Mouse (Mus musculus): ENCODE measurements around the gene Xndc1. TPM values are rescaled to one million over a fixed set of nuclear protein-coding genes. Genes with fewer than 3 reads are reported as not detected.
"Not testable (repeated sequence)": the region's sequence is repeated elsewhere in the genome, so short reads cannot be mapped to it uniquely, and the experiment has no call there.

Gene Xndc1
- 17.7 and 21.6 TPM in 2 replicates for polyA plus RNA-seq (2015; fragmentation: Nextera tagmentation; extraction: Ambion mirVana)

DNA sequence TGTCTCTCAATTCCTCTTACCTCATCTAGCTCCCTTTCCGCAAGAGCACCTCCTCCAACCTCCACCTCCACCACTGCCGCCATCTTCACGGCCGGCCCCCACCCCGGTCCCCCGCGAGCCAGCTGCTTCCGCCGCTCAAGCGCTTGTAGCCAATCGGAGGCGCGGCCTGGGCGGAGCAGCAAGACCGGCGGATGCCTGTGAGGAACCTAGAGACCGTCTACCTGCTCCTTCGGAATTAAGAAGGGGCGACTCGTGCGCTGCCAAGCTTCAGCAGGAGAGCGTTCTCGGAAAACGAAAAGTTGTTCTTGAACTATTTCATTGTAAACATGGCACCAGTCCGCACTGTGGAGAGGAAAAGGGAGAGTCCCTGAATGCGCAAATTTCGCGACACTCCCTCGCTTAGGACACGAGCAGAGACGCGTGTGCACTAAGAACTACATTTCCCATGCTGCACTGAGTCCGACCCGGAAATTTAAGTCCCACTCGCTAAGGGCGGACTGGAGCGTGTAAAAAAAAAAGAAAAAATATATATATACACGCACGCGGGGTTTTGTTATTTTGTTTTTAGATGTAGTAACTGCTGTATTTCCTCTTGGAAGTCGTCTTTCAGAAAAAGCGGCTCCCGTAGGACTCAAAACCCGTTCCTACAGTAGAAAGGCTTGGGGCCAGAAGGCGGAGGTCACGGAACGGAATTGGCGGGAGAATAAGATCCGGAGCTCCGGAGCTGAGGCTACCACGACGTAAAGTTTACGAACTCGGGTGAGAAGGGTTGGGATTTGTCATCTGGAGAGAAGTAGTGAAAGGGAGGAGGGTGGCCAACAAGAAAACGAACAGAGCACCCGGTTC, at the start of gene Xndc1, which contains the start of the genes Rnf121 and Xntrpc:
Gene Xndc1 (plus strand): TSS at position 466 of the 846 bp plus-strand sequence.
Gene Rnf121 (minus strand): TSS at position 424 of the 846 bp plus-strand sequence.
Gene Xntrpc (plus strand): TSS at position 668 of the 846 bp plus-strand sequence.
- H3K36me3 ChIP-seq (ENCODE audit: control insufficient read depth, insufficient read depth, low read length), result no peaks in the 10 kb centered on the region
- H3K9me3 ChIP-seq (ENCODE audit: control insufficient read depth, low read length), result no peaks in the 10 kb centered on the region
- ATAC-seq, result peak; percentile 97
- peak within 1 kb of the TSS; percentile 59 for H3K9ac ChIP-seq (ENCODE audit: low read depth, low read length)
- H3K4me2 ChIP-seq (ENCODE audit: low read depth, low read length), result peak within 1 kb of the TSS; percentile 61
- H3K4me3 ChIP-seq (ENCODE audit: low read length), result peak within 1 kb of the TSS; percentile 57
- no peaks in the 10 kb centered on the region for H3K27me3 ChIP-seq (replicated peaks; ENCODE audit: control insufficient read depth, insufficient read depth, low read length)
- peak within 1 kb of the TSS; percentile 73 for H3K27ac ChIP-seq (ENCODE audit: low read length)
- H3K4me1 ChIP-seq (ENCODE audit: control insufficient read depth, insufficient read depth, low read length), result peaks cover 20% of the 10 kb centered on the region
- under 1% methylated on average over 56 of the region's 56 CpGs for WGBS

GRCm38 (mm10) chr7:102016936-102017335, 48.4 kb upstream of the Xndc1 start:
- H3K4me2 ChIP-seq (ENCODE audit: low read depth, low read length), result no peak overlapping the region
- 82% methylated on average over 4 of the region's 4 CpGs for WGBS
- ATAC-seq, result no peak

DNA sequence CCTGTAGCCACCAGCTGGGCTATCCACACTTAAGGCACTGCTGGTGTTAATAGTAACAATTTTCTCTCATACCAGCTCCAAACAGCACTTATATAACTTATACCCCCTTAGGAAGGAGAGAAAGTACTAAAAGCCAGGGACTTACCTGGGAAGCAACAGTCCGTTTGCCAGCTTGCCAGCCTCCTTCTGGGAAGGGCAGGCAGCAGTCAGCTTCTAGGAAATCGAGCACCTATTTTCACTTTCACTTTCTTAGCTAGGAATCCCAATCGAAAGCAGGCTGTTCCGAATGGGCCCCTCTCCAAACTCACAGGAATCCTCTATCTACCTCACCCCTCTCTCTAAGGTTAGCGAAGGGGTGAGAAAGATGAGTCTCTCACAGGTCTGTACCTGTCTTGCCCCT, 47.9 kb upstream of the Xndc1 start:
- no peak overlapping the region for H3K27ac ChIP-seq (ENCODE audit: low read length)
- H3K9ac ChIP-seq (ENCODE audit: low read depth, low read length), result no peak overlapping the region
- no peak for ATAC-seq
- no peaks in the 10 kb centered on the region for H3K27me3 ChIP-seq (replicated peaks; ENCODE audit: control insufficient read depth, insufficient read depth, low read length)
- no peaks in the 10 kb centered on the region for H3K4me1 ChIP-seq (ENCODE audit: control insufficient read depth, insufficient read depth, low read length)
- peaks cover 28% of the 10 kb centered on the region for H3K36me3 ChIP-seq (ENCODE audit: control insufficient read depth, insufficient read depth, low read length)
- WGBS, result 77% methylated on average over 5 of the region's 5 CpGs
- H3K4me3 ChIP-seq (ENCODE audit: low read length), result no peak overlapping the region
- H3K9me3 ChIP-seq (ENCODE audit: control insufficient read depth, low read length), result no peaks in the 10 kb centered on the region
- no peak overlapping the region for H3K4me2 ChIP-seq (ENCODE audit: low read depth, low read length)

More at GRCm38 (mm10) chr7:102016936-102017335, 48.4 kb upstream of the Xndc1 start:
- Histone ChIP-seq H3K9ac (ENCODE audit: low read depth, low read length) (no peak overlapping the region), H3K4me3 (ENCODE audit: low read length) (no peak overlapping the region), H3K36me3 (ENCODE audit: control insufficient read depth, insufficient read depth, low read length) (peaks cover 31% of the 10 kb centered on the region), H3K4me1 (ENCODE audit: control insufficient read depth, insufficient read depth, low read length) (no peaks in the 10 kb centered on the region), H3K27ac (ENCODE audit: low read length) (no peak overlapping the region), H3K27me3 (replicated peaks; ENCODE audit: control insufficient read depth, insufficient read depth, low read length) (no peaks in the 10 kb centered on the region), H3K9me3 (ENCODE audit: control insufficient read depth, low read length) (no peaks in the 10 kb centered on the region)

DNA sequence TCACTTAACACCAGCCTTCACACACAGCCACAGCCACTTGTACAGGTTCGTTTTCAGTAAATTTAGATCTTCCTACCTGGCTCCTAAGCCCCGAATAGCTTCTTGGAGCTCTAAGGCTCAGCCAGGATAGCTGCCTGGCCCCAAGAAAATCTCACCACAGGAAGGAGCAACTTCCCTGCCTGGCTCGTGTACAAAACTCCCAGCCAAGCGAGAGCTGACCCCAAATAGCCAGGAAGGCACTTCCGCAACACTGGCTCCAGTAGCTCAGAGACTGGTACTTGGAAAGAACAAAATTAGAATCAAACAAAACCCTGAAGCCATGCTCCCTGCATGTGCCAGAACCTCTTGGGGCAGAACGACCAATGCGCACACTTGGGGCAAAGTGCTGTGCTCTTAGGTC, 47.3 kb upstream of the Xndc1 start:
- Histone ChIP-seq H3K27me3 (replicated peaks; ENCODE audit: control insufficient read depth, insufficient read depth, low read length) (no peaks in the 10 kb centered on the region), H3K9me3 (ENCODE audit: control insufficient read depth, low read length) (no peaks in the 10 kb centered on the region), H3K4me3 (ENCODE audit: low read length) (no peak overlapping the region), H3K9ac (ENCODE audit: low read depth, low read length) (no peak overlapping the region), H3K4me2 (ENCODE audit: low read depth, low read length) (no peak overlapping the region), H3K27ac (ENCODE audit: low read length) (no peak overlapping the region), H3K4me1 (ENCODE audit: control insufficient read depth, insufficient read depth, low read length) (no peaks in the 10 kb centered on the region), H3K36me3 (ENCODE audit: control insufficient read depth, insufficient read depth, low read length) (peaks cover 25% of the 10 kb centered on the region)
- ATAC-seq, result no peak
- 83% methylated on average over 7 of the region's 7 CpGs for WGBS

DNA sequence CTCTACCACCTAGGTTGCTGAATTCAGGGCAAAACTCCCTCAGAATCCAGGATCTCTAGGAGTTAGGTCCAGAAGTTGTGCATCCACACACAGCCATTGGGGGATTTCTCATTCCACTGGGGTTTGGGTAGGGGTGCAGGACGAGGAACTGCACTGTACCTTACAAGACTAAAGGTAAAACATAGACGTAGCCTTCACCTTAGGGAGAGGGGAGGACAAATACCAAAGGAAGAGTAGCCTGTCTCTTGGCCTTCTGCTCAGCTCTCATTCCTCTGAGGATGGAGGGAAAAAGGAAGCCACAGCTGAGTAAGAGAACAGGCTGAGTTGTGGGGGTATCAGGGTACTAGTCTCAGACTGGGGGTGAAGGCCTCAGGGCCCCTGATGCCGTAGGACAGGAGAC, 46.7 kb upstream of the Xndc1 start, which contains the start of gene Il18bp:
Gene Il18bp (minus strand): TSS at position 101 of the 400 bp plus-strand sequence.
- Histone ChIP-seq H3K27me3 (replicated peaks; ENCODE audit: control insufficient read depth, insufficient read depth, low read length) (no peaks in the 10 kb centered on the region), H3K27ac (ENCODE audit: low read length) (no peak within 1 kb of the TSS), H3K9ac (ENCODE audit: low read depth, low read length) (no peak within 1 kb of the TSS), H3K9me3 (ENCODE audit: control insufficient read depth, low read length) (no peaks in the 10 kb centered on the region), H3K4me2 (ENCODE audit: low read depth, low read length) (no peak within 1 kb of the TSS), H3K36me3 (ENCODE audit: control insufficient read depth, insufficient read depth, low read length) (peaks cover 24% of the 10 kb centered on the region), H3K4me3 (ENCODE audit: low read length) (no peak within 1 kb of the TSS), H3K4me1 (ENCODE audit: control insufficient read depth, insufficient read depth, low read length) (no peaks in the 10 kb centered on the region)
- no peak for ATAC-seq
- 88% methylated on average over 3 of the region's 3 CpGs for WGBS

DNA sequence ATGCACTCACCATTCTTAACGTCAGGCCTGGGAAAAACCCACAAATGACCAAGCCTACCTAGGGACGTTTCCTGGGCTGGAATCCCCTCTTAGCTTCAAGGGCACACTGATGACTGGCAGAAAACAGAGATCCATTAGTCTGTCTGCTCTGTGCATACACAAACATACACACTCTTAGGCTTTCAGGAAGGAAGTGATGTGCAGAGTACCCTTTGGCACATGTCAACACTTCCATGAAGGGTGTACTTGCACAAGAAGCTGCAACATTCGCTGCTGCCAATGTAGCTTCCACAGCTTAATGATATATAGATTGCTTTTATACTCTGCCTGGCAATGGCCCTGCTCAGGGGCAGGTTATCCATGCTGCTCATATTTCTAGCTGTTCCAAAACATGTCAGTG, 45.9 kb upstream of the Xndc1 start:
- no peak overlapping the region for H3K4me2 ChIP-seq (ENCODE audit: low read depth, low read length)
- H3K4me1 ChIP-seq (ENCODE audit: control insufficient read depth, insufficient read depth, low read length), result no peaks in the 10 kb centered on the region
- no peak for ATAC-seq
- no peaks in the 10 kb centered on the region for H3K9me3 ChIP-seq (ENCODE audit: control insufficient read depth, low read length)
- 60% methylated on average over 3 of the region's 3 CpGs for WGBS
- H3K36me3 ChIP-seq (ENCODE audit: control insufficient read depth, insufficient read depth, low read length), result peaks cover 25% of the 10 kb centered on the region
- H3K9ac ChIP-seq (ENCODE audit: low read depth, low read length), result no peak overlapping the region
- no peak overlapping the region for H3K4me3 ChIP-seq (ENCODE audit: low read length)
- H3K27ac ChIP-seq (ENCODE audit: low read length), result no peak overlapping the region
- no peaks in the 10 kb centered on the region for H3K27me3 ChIP-seq (replicated peaks; ENCODE audit: control insufficient read depth, insufficient read depth, low read length)

- not testable (repeated sequence) for H3K27ac ChIP-seq (ENCODE audit: low read length); H3K27me3 ChIP-seq (replicated peaks; ENCODE audit: control insufficient read depth, insufficient read depth, low read length); H3K4me2 ChIP-seq (ENCODE audit: low read depth, low read length); ATAC-seq; H3K4me1 ChIP-seq (ENCODE audit: control insufficient read depth, insufficient read depth, low read length); H3K9ac ChIP-seq (ENCODE audit: low read depth, low read length); H3K9me3 ChIP-seq (ENCODE audit: control insufficient read depth, low read length); H3K4me3 ChIP-seq (ENCODE audit: low read length)
- H3K36me3 ChIP-seq (ENCODE audit: control insufficient read depth, insufficient read depth, low read length), result peaks cover 18% of the 10 kb centered on the region
- WGBS, result 81% methylated on average over 2 of the region's 2 CpGs
These were observed 44.4 kb upstream of the Xndc1 start for GRCm38 (mm10) chr7:102020934-102021333.

- ATAC-seq, result no peak
- Histone ChIP-seq H3K4me2 (ENCODE audit: low read depth, low read length) (no peak overlapping the region), H3K27ac (ENCODE audit: low read length) (no peak overlapping the region), H3K9ac (ENCODE audit: low read depth, low read length) (no peak overlapping the region), H3K27me3 (replicated peaks; ENCODE audit: control insufficient read depth, insufficient read depth, low read length) (no peaks in the 10 kb centered on the region), H3K36me3 (ENCODE audit: control insufficient read depth, insufficient read depth, low read length) (peaks cover 22% of the 10 kb centered on the region), H3K9me3 (ENCODE audit: control insufficient read depth, low read length) (no peaks in the 10 kb centered on the region), H3K4me1 (ENCODE audit: control insufficient read depth, insufficient read depth, low read length) (no peaks in the 10 kb centered on the region), H3K4me3 (ENCODE audit: low read length) (no peak overlapping the region)
- WGBS, result 94% methylated on average over 9 of the region's 9 CpGs
These were observed 41.5 kb upstream of the Xndc1 start for GRCm38 (mm10) chr7:102023821-102024220.

DNA sequence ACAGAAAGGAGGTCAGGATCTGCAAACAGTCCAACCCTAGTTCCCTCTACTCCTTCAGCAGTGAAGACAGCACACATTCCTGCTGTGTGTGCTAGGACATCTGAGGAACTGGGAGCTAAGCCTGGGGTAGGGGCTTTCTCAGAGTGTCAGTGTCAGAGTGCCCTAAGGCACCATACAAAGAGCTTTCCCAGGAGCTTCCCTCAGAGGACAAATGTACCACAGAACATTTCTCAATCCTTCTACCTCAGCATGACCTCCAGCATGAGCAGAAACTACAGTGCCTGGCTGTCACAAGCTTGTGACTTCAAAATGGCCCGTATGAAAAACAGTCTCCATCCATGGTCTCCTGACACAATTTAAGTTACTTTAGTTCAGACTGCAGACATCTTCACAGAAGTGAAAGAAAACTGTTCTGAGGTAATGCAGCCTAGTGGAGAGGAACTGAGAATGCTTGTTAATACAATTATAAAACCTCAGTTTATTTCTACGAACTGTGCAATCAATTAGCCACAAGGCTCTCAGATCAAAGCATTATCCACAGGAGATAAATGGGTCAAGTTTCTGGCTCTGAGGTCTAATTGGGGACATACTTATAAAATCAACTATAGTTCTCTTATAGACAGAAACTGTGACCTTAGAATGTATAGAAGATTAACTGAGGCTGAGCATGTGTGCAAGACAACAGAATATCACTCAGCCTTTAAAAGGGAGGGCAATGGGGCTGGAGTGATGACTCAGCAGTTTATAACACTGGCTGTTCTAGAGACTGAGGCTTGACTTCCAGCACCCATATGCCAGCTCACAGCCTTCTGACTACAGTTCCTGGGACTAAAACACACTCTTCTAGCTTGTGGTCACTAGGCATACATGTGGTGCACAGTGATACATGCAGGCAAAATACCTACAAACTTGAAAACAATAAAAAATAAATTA, 39.9 kb upstream of the Xndc1 start:
- Histone ChIP-seq H3K9ac (ENCODE audit: low read depth, low read length) (no peak overlapping the region), H3K4me2 (ENCODE audit: low read depth, low read length) (no peak overlapping the region), H3K4me1 (ENCODE audit: control insufficient read depth, insufficient read depth, low read length) (no peaks in the 10 kb centered on the region), H3K4me3 (ENCODE audit: low read length) (no peak overlapping the region), H3K27me3 (replicated peaks; ENCODE audit: control insufficient read depth, insufficient read depth, low read length) (no peaks in the 10 kb centered on the region), H3K27ac (ENCODE audit: low read length) (no peak overlapping the region; the same call in 1 of the 2 replicates), H3K36me3 (ENCODE audit: control insufficient read depth, insufficient read depth, low read length) (peaks cover 22% of the 10 kb centered on the region), H3K9me3 (ENCODE audit: control insufficient read depth, low read length) (no peaks in the 10 kb centered on the region)
- no peak for ATAC-seq
- WGBS, result 85% methylated on average over 2 of the region's 2 CpGs
